Mouse (Mus musculus) forebrain, embryonic 10.5 days (tissue): Measurements from ENCODE around the gene Cacna1f. TPM values are rescaled to one million over a fixed set of nuclear protein-coding genes. Genes with fewer than 3 reads are reported as not detected.
A peak's percentile ranks its signal among the peaks of the same experiment; 100 is the strongest.

Experiments
- DNase-seq: peaks from one replicate; pipeline ENCODE4 v3.0.0-alpha.2; 2017; ENCODE audit warnings: low spot score; ENCODE audit errors: extremely low spot score
- H3K27ac ChIP-seq: fragments of 300-500 bp; sonication (generic); 2 replicates; pipeline ENCODE4 v1.5.1; 2016; ENCODE audit warnings: mild to moderate bottlenecking
- H3K27me3 ChIP-seq: fragments of 300-500 bp; sonication (generic); 2 replicates; pipeline ENCODE4 v1.6.1; 2016; ENCODE audit warnings: mild to moderate bottlenecking; ENCODE audit not compliant: poor library complexity, severe bottlenecking
- H3K36me3 ChIP-seq: fragments of 300-500 bp; sonication (generic); replicated peaks from 2 replicates; pipeline ENCODE4 v1.6.1; 2016; ENCODE audit warnings: mild to moderate bottlenecking, moderate library complexity
- H3K4me1 ChIP-seq: fragments of 300-500 bp; sonication (generic); 2 replicates; pipeline ENCODE4 v1.6.1; 2016
- H3K4me3 ChIP-seq: fragments of 300-500 bp; sonication (generic); 2 replicates; pipeline ENCODE4 v1.5.1; 2016; ENCODE audit warnings: mild to moderate bottlenecking, moderate library complexity
- H3K9me3 ChIP-seq: fragments of 300-500 bp; sonication (generic); 2 replicates; pipeline ENCODE4 v1.6.1; 2016; ENCODE audit warnings: mild to moderate bottlenecking, moderate library complexity
- WGBS: fragments of 180-500 bp; shearing (Covaris S2); methylation state at CpG from one replicate; pipeline ENCODE4 v1.1.7; 2016; 5-methylcytosine and 5-hydroxymethylcytosine counted together
- polyA plus RNA-seq: library from polyadenylated mRNA; unstranded; fragments of >200 nt; fragmentation: Nextera tagmentation; extraction: Ambion mirVana; gene quantifications from 2 replicates; pipeline ENCODE4 v1.2.1, GENCODE M21; 2016

Gene Cacna1f
- 0.02 TPM in 1 of 2 replicates, not detected in the other for polyA plus RNA-seq

- H3K4me3 ChIP-seq = no peak within 1 kb of the TSS
- peaks cover 15% of the 10 kb centered on the region for H3K4me1 ChIP-seq
- peaks cover 9% of the 10 kb centered on the region for H3K36me3 ChIP-seq
- H3K9me3 ChIP-seq = no peaks in the 10 kb centered on the region
- H3K27me3 ChIP-seq = peaks cover 32% of the 10 kb centered on the region
- no peak for DNase-seq
- H3K27ac ChIP-seq = no peak within 1 kb of the TSS
- 82% methylated on average over 6 of the region's 6 CpGs for WGBS
Measured at GRCm38 (mm10) chrX:7606783-7607182, at the start of gene Cacna1f. Gene Cacna1f (plus strand): TSS chrX:7607083.

GRCm38 (mm10) chrX:7563076-7563475 is 43.8 kb upstream of the Cacna1f start:
- WGBS = 27% methylated on average over 2 of the region's 2 CpGs

GRCm38 (mm10) chrX:7566352-7566751 is 40.5 kb upstream of the Cacna1f start:
- no peaks in the 10 kb centered on the region for H3K9me3 ChIP-seq
- DNase-seq = no peak
- H3K27ac ChIP-seq = no peak overlapping the region
- no peaks in the 10 kb centered on the region for H3K27me3 ChIP-seq
- peaks cover 4% of the 10 kb centered on the region; the same call in 1 of the 2 replicates for H3K4me1 ChIP-seq
- H3K4me3 ChIP-seq = no peak overlapping the region
- 88% methylated on average over 6 of the region's 6 CpGs for WGBS
- H3K36me3 ChIP-seq = no peaks in the 10 kb centered on the region

More at GRCm38 (mm10) chrX:7563076-7563475, 43.8 kb upstream of the Cacna1f start:
- H3K27me3 ChIP-seq = no peaks in the 10 kb centered on the region
- H3K27ac ChIP-seq = no peak overlapping the region
- no peaks in the 10 kb centered on the region for H3K4me1 ChIP-seq
- peaks cover 10% of the 10 kb centered on the region; the same call in 1 of the 2 replicates for H3K36me3 ChIP-seq
- no peak overlapping the region for H3K4me3 ChIP-seq
- no peaks in the 10 kb centered on the region; the same call in 1 of the 2 replicates for H3K9me3 ChIP-seq
- no peak for DNase-seq

- H3K4me3 ChIP-seq = no peak overlapping the region
- H3K27ac ChIP-seq = no peak overlapping the region
- peaks cover 7% of the 10 kb centered on the region for H3K4me1 ChIP-seq
- no peak for DNase-seq
- H3K36me3 ChIP-seq = no peaks in the 10 kb centered on the region
- H3K9me3 ChIP-seq = no peaks in the 10 kb centered on the region
- WGBS = 77% methylated on average over 9 of the region's 9 CpGs
- no peaks in the 10 kb centered on the region for H3K27me3 ChIP-seq
Measured at GRCm38 (mm10) chrX:7567491-7567890, 39.4 kb upstream of the Cacna1f start.

GRCm38 (mm10) chrX:7570481-7571175 is 36.3 kb upstream of the Cacna1f start:
- no peak overlapping the region for H3K27ac ChIP-seq
- no peak overlapping the region for H3K4me3 ChIP-seq
- peaks cover 11% of the 10 kb centered on the region; the same call in 1 of the 2 replicates for H3K9me3 ChIP-seq
- H3K4me1 ChIP-seq = peaks cover 20% of the 10 kb centered on the region
- WGBS = 75% methylated on average over 7 of the region's 7 CpGs
- no peaks in the 10 kb centered on the region for H3K27me3 ChIP-seq
- H3K36me3 ChIP-seq = no peaks in the 10 kb centered on the region
- no peak for DNase-seq

- Histone ChIP-seq H3K4me3 (no peak overlapping the region), H3K27me3 (no peaks in the 10 kb centered on the region), H3K4me1 (peaks cover 20% of the 10 kb centered on the region), H3K27ac (no peak overlapping the region), H3K9me3 (peaks cover 11% of the 10 kb centered on the region; the same call in 1 of the 2 replicates), H3K36me3 (no peaks in the 10 kb centered on the region)
- 95% methylated on average over 9 of the region's 9 CpGs for WGBS
- no peak for DNase-seq
Measured at GRCm38 (mm10) chrX:7571565-7572136, 35.2 kb upstream of the Cacna1f start.

GRCm38 (mm10) chrX:7572466-7572865 is 34.4 kb upstream of the Cacna1f start:
- Histone ChIP-seq H3K36me3 (no peaks in the 10 kb centered on the region), H3K4me3 (peak overlapping the region; percentile 66; the same call in 1 of the 2 replicates), H3K27ac (no peak overlapping the region), H3K9me3 (peaks cover 11% of the 10 kb centered on the region; the same call in 1 of the 2 replicates), H3K27me3 (no peaks in the 10 kb centered on the region), H3K4me1 (peaks cover 20% of the 10 kb centered on the region)
- 90% methylated on average over 10 of the region's 10 CpGs for WGBS
- DNase-seq = no peak

- WGBS = 38% methylated on average over 69 of the region's 72 CpGs
- DNase-seq = peak; percentile 16
Measured at GRCm38 (mm10) chrX:7573176-7574086, 33.5 kb upstream of the Cacna1f start, which contains the start of gene Foxp3. Gene Foxp3 (plus strand): TSS chrX:7573644.

GRCm38 (mm10) chrX:7574087-7574884 is 32.6 kb upstream of the Cacna1f start, which contains the start of gene Ppp1r3f:
Gene Ppp1r3f (minus strand): TSS chrX:7574283.
- peak within 1 kb of the TSS; percentile 66 for H3K4me3 ChIP-seq
- no peaks in the 10 kb centered on the region for H3K27me3 ChIP-seq
- H3K9me3 ChIP-seq = peaks cover 11% of the 10 kb centered on the region; the same call in 1 of the 2 replicates
- 19% methylated on average over 65 of the region's 65 CpGs for WGBS
- peak; percentile 90 for DNase-seq
- H3K36me3 ChIP-seq = no peaks in the 10 kb centered on the region
- peaks cover 20% of the 10 kb centered on the region for H3K4me1 ChIP-seq
- H3K27ac ChIP-seq = peak within 1 kb of the TSS; percentile 95

More at GRCm38 (mm10) chrX:7573176-7574086, 33.5 kb upstream of the Cacna1f start, which contains the start of gene Foxp3:
- Histone ChIP-seq H3K27ac (peak within 1 kb of the TSS; percentile 95), H3K27me3 (no peaks in the 10 kb centered on the region), H3K4me3 (peak within 1 kb of the TSS; percentile 66), H3K36me3 (no peaks in the 10 kb centered on the region), H3K4me1 (peaks cover 20% of the 10 kb centered on the region), H3K9me3 (peaks cover 11% of the 10 kb centered on the region; the same call in 1 of the 2 replicates)

- H3K9me3 ChIP-seq = peaks cover 11% of the 10 kb centered on the region; the same call in 1 of the 2 replicates
- H3K4me3 ChIP-seq = peak overlapping the region; percentile 66
Measured at GRCm38 (mm10) chrX:7574885-7575231, 32.0 kb upstream of the Cacna1f start.

GRCm38 (mm10) chrX:7581151-7581550 is 25.7 kb upstream of the Cacna1f start:
- DNase-seq = no peak
- Histone ChIP-seq H3K4me3 (no peak overlapping the region), H3K9me3 (no peaks in the 10 kb centered on the region), H3K27me3 (no peaks in the 10 kb centered on the region), H3K27ac (no peak overlapping the region), H3K36me3 (no peaks in the 10 kb centered on the region; the same call in 1 of the 2 replicates), H3K4me1 (no peaks in the 10 kb centered on the region)
- 96% methylated on average over 2 of the region's 2 CpGs for WGBS

More at GRCm38 (mm10) chrX:7574885-7575231, 32.0 kb upstream of the Cacna1f start:
- Histone ChIP-seq H3K27ac (peak overlapping the region; percentile 95), H3K27me3 (no peaks in the 10 kb centered on the region), H3K4me1 (peaks cover 20% of the 10 kb centered on the region), H3K36me3 (no peaks in the 10 kb centered on the region)
- WGBS = 33% methylated on average over 4 of the region's 6 CpGs
- DNase-seq = no peak
